Mouse (Mus musculus): ENCODE results near the gene Svs3a.
"Not testable (repeated sequence)": the region's sequence is repeated elsewhere in the genome, so short reads cannot be mapped to it uniquely, and the experiment has no call there.

Gene Svs3a

DNA sequence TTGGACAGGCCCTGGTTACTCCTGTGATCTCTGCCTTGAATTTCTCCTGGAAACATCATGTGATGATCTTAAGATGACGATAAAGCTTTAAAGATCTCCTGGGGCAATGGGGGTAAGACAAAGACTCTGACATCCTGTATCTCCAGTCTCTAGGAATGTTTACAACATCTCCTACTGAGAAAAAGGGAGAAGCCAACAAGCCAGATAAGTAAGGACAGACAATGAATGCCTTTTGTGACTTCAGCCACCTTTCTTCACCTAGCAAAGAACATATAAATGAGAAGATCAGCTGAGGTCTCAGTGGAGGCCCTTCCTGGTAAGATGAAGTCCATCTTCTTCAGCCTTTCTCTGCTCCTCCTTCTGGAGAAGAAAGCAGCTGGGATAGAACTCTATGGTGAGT is at the start of gene Svs3a:
Svs3a (plus strand) TSS at position 301 of the 400 bp plus-strand sequence.
- DNase-seq (ENCODE audit: low read depth, low spot score): not testable (repeated sequence)

DNA sequence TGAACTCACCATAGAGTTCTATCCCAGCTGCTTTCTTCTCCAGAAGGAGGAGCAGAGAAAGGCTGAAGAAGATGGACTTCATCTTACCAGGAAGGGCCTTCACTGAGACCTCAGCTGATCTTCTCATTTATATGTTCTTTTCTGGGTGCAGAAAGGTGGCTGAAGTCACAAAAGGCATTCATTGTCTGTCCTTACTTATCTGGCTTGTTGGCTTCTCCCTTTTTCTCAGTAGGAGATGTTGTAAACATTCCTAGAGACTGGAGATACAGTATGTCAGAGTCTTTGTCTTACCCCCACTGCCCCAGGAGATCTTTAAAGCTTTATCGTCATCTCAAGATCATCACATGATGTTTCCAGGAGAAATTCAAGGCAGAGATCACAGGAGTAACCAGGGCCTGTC is 32.5 kb upstream of the Svs3a start, which contains the start of gene Svs3b:
Svs3b (minus strand) TSS at position 101 of the 400 bp plus-strand sequence.
- not testable (repeated sequence) for DNase-seq (ENCODE audit: low read depth, low spot score)

DNA sequence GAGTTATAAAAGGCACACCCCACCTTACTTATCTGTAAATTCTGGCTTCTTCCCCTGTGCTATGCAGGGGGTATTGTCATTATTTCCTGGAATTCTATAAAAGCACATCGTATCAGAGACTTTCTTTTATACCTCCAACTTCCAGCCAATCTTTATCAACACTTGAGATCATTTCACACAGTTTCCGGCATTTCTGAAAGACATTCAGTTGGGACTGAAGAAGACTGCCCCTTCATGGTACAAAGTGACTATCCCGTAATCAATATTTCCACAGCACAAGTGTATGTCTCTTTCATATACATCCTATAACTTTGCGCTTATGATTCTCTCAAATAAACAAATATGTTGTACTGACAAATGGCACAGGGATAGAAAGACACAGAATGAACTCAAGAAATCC is 10.7 kb upstream of the Svs3a start, which contains the start of gene Svs4:
Svs4 (minus strand) TSS at position 101 of the 400 bp plus-strand sequence.
- no peak for DNase-seq (ENCODE audit: low read depth, low spot score)

DNA sequence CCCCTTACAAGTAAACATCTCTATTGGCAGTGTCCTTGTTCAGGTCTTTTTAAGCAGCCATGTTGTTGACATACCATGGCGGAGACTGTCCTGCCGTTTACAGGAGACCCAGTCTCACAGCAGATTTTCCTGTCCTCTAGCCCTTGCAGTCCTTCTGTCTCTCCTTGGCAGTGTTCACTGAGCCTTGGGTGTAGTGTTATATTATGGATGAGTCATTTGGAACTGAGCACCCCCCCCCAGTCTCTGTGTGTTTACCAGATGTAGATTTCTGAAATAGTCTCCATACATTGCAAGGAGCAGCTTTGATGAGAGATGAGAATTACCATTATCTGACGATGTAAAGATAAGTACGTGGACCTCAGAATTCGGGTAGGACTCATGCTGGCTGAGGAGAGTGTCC is 23.5 kb downstream of the Svs3a start:
- no peak for DNase-seq (ENCODE audit: low read depth, low spot score)

DNA sequence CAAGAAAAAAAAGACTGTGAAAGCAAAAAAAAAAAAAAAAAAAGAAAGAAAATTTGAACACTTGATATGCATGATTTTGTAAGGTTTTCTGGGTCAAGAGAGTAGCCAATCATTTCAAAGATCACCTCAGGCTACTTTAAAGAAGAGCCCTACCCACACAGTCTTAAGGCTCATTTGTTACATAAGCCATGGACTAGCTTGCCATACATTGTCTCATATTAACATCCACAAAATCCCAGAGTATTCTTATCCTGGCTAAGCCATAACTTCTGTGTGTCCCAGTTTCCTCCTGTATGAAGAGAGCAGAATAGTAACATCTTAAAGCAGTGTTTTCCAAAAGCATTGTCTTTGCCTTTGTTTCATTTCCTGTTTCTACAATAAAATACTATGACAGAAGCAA is 26.4 kb downstream of the Svs3a start:
- not testable (repeated sequence) for DNase-seq (ENCODE audit: low read depth, low spot score)

DNA sequence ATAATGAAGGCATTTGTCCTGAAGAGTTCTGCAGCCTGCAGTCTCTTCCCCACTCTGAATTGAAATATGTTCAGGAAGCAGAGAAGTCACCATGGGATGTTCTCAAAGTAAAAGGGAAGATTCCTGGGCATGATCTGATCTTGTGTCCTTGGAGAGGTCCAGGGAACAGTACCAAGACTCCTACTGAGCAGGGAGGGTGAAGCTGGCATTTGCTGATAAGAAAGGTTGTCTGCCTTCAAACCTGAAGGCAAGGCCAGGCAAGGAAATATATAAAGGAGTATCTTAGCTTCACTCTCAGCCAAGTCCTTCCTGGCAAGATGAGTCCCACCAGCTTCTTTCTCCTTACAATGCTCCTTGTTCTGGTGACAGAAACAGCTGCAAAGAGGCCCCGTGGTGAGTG is 27.4 kb downstream of the Svs3a start, which contains the start of gene Svs6:
Svs6 (plus strand) TSS at position 301 of the 400 bp plus-strand sequence.
- DNase-seq (ENCODE audit: low read depth, low spot score): not testable (repeated sequence)

DNA sequence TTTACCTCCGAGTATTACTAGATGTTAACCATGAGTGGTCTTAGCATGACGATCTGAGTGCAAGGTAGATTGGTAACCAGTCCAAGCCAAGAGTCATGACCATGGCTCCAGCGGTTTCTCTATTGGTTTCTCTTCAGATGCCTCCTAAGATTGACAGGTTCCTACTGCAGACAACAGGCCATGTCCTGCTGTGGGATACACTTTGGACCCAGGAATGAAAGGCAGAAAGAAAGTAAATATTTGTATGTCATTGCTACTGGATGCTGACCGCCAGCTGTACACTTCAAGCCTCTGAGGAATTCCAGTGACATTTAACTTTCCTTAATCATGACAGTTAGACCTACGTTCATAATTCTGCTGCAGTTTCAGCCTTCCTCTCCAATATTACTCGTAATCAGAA is 31.9 kb downstream of the Svs3a start:
- no peak for DNase-seq (ENCODE audit: low read depth, low spot score)

DNA sequence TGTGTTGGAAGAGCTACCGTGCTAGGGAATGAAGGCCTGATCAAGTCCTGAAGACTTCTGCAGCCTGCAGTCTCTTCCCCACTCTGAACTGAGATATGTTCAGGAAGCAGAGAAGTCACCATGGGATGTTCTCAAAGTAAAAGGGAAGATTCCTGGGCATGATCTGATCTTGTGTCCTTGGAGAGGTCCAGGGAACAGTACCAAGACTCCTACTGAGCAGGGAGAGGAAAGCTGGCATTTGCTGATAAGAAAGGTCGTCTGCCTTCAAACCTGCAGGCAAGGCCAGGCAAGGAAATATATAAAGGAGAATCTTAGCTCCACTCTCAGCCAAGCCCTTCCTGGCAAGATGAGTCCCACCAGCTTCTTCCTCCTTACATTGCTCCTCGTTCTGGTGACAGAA is 43.4 kb downstream of the Svs3a start, which contains the start of gene Svs5:
Svs5 (plus strand) TSS at position 301 of the 400 bp plus-strand sequence.
- DNase-seq (ENCODE audit: low read depth, low spot score): not testable (repeated sequence)

All from CD4-positive, CD25-positive, alpha-beta regulatory T cell, adult 2 months (primary cell).